Mouse (Mus musculus): ENCODE data around the gene Ifi47.
A peak's percentile ranks its signal among the peaks of the same experiment; 100 is the strongest.

Gene Ifi47

GRCm38 (mm10) chr11:49089735-49090507, 13.5 kb downstream of the Ifi47 start:
- DNase-seq (ENCODE audit: low spot score), result no peak

DNA sequence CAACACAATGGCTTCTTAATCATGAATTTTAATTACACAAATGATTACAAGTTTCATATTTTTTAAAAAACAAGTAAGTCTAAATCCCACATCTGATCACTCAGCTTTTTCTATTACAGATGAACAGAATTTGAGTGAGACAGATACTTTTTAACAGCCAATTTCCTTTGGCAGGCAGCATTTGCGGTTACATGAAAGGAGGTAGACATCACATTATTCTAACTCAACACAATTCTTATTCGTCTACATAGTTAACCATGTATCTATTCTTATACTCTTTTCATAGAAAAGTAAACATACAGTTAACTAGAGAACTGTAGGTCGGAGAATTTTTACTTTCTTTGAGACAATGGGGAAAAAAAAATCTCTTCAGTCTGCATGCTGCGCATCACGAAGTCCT, 14.2 kb downstream of the Ifi47 start:
- no peak for DNase-seq (ENCODE audit: low spot score)

- DNase-seq (ENCODE audit: low spot score), result no peak
Observed at GRCm38 (mm10) chr11:49091171-49091570, 14.8 kb downstream of the Ifi47 start.

- no peak for DNase-seq (ENCODE audit: low spot score)
Observed at GRCm38 (mm10) chr11:49092053-49092586, 15.7 kb downstream of the Ifi47 start.

DNA sequence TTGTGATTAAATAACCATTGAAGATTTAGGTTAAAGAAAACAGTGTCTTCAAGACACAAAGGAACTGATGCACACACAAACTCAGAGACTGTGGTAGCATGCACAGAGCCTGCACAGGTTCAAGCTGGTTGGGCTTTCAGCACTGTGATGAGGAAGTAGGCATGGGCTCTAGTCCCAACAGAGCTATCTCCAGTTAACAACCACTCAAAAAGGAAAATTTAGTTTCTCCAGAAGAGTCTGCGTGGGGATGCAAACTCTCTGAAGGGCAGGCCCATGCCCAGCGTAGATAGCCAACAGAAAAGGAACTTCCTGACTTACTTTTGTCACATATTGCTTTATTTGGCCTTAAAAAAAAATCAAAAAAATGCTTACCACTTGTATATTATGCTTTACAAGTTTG, 16.4 kb downstream of the Ifi47 start:
- DNase-seq (ENCODE audit: low spot score), result no peak

- no peak for DNase-seq (ENCODE audit: low spot score)
Observed at GRCm38 (mm10) chr11:49093861-49094660, 17.7 kb downstream of the Ifi47 start.

DNA sequence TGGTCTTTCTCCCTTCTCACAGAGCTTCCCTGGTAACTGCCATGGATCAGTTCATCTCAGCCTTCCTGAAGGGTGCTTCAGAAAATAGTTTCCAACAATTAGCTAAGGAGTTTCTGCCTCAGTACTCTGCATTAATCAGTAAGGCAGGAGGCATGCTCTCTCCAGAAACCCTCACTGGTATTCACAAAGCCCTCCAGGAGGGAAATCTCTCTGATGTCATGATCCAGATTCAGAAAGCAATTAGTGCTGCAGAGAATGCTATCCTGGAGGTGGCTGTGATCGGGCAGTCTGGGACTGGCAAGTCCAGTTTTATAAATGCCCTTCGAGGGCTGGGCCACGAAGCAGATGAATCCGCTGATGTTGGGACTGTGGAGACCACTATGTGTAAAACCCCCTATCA, 19.0 kb downstream of the Ifi47 start:
- DNase-seq (ENCODE audit: low spot score), result peak; percentile 44

GRCm38 (mm10) chr11:49100409-49100808, 24.0 kb downstream of the Ifi47 start:
- no peak for DNase-seq (ENCODE audit: low spot score)

DNA sequence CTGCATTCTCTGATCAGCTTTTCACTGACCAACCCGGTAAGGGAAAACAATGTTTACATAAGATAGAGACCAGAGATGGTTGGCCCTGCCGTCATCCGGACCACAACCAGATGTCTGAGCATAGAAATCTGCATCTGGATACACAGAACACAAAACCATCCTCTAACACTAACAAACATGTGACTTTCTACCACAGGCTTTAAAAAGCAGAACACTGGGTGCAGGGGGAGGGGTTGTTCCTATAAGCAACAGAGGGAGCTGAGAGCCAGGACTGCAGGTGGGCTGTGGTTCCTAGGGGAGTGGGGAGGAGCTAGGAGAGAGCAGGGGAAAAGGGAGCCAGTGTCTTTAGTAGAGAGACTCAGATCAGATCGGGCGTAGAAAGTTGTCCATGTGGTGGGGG, 25.1 kb downstream of the Ifi47 start:
- DNase-seq (ENCODE audit: low spot score), result no peak

DNA sequence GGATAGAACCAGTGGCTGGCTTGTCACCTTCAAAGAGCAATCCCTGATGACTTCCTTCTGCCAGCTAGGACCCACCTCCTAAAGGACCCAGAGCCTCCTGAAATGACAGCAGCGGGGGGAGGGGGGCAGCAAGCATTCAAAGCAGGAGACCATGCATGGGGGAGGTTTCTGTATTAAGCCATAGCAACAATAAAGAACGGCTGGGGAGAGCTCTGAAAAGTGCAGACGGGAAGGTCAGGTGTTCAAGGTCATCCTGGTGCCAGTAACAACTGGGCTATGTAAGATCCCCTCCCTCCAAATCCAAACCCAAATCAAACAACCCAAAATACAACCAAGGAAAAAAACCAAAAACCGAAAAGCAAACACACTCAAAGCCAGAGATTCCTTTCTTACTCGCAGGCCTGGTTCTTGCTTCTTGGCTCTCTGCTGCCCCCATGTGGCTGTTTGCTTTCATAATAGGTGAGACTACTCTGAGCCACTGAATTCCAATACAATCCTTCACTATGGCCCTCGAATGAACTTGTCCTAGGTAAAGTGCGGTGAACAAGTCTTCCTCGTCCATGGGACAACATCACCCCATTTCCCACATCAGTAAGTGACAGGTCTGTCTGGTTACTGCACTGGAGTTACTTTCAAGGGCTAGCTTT, 26.8 kb downstream of the Ifi47 start:
- peak; percentile 87 for DNase-seq (ENCODE audit: low spot score)

- DNase-seq (ENCODE audit: low spot score), result no peak
Observed at GRCm38 (mm10) chr11:49105752-49106151, 29.4 kb downstream of the Ifi47 start.

- DNase-seq (ENCODE audit: low spot score), result no peak
Observed at GRCm38 (mm10) chr11:49107650-49108537, 31.5 kb downstream of the Ifi47 start.

GRCm38 (mm10) chr11:49108833-49109232, 32.4 kb downstream of the Ifi47 start:
- DNase-seq (ENCODE audit: low spot score), result peak; percentile 54

GRCm38 (mm10) chr11:49111000-49111399, 34.6 kb downstream of the Ifi47 start:
- DNase-seq (ENCODE audit: low spot score), result no peak

GRCm38 (mm10) chr11:49112624-49113219, 36.3 kb downstream of the Ifi47 start:
- DNase-seq (ENCODE audit: low spot score), result no peak

DNA sequence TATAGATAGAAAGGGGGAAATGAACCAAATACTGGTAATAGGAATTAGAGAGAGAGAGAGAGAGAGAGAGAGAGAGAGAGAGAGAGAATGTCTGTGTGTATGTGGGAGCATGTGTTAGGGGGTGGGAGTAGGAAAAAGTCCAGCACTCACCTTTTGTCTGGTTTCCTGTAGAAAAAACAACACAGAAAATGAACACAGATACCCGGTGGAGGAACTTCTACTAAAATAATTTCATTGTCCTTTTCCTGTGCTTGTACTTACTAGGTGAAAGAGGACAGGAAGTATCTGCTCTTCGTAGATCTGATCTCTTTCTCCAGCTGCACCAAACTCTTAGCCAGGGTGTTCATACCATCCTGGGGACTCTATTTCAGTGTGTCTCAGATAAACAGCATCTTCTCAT, 37.8 kb downstream of the Ifi47 start:
- no peak for DNase-seq (ENCODE audit: low spot score)

DNA sequence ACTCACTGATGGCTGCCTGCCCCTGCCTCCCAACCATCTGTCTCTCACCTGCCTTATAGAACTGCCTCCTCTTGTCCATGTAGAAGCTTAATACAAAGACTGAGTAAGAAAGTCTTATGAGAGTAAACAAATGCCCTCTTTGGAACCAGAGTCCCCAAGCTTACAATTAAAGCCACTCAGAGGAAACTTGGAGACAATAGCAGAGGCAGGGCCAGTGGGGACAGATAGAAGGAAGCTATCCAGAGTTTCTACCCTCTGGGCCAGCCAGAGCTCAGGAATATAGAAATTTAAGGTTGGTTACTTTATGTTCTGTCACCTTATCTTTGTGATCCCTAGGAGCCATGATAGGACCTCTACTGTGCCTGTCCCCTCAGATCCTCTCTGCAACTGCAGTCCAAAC, 38.4 kb downstream of the Ifi47 start, which contains the start of gene Olfr1396:
Gene Olfr1396 (minus strand): TSS at position 101 of the 400 bp plus-strand sequence.
- no peak for DNase-seq (ENCODE audit: low spot score)

DNA sequence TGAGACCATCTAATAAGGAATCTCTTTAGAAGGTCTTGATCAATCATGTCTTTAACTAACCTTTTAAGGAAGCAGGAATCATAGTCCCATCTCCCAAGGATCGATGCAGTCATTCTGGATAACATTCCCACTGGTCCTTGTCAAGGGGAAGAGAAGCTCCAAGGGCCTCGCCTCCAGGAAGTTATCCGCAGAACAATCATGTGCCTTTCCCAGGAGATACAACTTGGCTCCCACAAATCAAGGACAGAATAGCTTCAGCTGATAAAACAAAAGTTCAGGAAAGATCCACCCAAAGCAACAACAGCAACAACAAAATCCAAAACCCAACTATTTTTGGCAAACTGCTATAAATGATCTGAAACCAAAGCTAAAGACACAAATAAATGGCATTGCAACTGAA, 43.2 kb downstream of the Ifi47 start:
- no peak for DNase-seq (ENCODE audit: low spot score)

GRCm38 (mm10) chr11:49124169-49124568, 47.8 kb downstream of the Ifi47 start:
- DNase-seq (ENCODE audit: low spot score), result no peak

GRCm38 (mm10) chr11:49141974-49142373, 65.6 kb downstream of the Ifi47 start, which contains the start of gene Olfr1395:
Gene Olfr1395 (plus strand): TSS chr11:49142274.
- no peak for DNase-seq (ENCODE audit: low spot score)

Data from retina, embryonic 14.5 days (tissue).